Mouse (Mus musculus): ENCODE results near the gene Fbxl19. TPM values are rescaled to one million over a fixed set of nuclear protein-coding genes. Genes with fewer than 3 reads are reported as not detected.

Gene Fbxl19
- total RNA-seq, 2 experiments from 2014 or later: 63.4 to 66.7 TPM

GRCm38 (mm10) chr7:127798591-127798990, 54.2 kb downstream of the Fbxl19 start:
- DNase-seq (ENCODE audit: extremely low spot score in 1 of 2, low spot score in 1 of 2): no peak

DNA sequence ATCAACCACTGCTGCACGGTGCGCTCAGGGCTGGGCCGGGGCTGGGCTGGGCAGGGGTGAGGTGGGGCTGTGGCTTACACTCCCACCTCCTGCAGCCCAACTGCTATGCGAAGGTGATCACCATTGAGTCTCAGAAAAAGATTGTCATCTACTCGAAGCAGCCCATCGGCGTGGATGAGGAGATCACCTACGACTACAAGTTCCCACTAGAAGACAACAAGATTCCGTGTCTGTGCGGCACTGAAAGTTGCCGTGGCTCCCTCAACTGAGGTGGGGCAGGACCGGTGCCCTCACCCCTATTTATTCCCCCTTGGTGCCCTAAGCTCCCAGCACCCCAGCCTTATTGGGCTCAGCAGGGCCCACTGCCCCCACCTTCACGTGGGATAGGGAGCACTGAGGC, 54.9 kb downstream of the Fbxl19 start:
- DNase-seq (ENCODE audit: extremely low spot score in 1 of 2, low spot score in 1 of 2): no peak

- DNase-seq (ENCODE audit: extremely low spot score in 1 of 2, low spot score in 1 of 2): no peak
These were observed 55.4 kb downstream of the Fbxl19 start for GRCm38 (mm10) chr7:127799738-127800137.

DNA sequence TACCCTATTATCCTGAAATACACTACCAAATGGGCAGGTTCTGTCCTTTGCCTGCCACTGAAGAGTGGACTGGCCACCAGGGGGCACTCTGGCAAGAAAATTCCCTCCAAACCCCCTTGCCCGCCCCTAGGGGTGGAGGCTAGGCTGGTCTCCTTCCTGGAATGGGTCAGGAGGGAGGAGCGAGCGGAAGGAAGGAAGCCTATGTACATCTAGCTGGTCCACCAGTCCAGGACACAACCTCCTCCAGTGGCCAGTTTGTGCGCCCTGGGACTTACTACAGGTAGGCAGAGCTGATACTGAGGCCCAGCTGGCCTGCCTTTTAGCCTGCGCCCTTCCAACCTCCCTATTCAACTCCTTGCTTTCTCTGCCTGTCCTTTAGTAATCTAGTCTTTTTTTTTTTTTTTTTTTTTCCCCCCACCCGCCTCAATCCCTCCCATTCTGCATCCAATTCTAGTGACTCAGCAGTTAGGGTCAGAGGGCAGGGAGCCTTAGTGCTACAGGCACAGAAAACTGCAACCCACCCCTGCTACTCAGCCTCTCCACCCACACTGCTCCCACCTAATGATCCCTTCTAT, 56.2 kb downstream of the Fbxl19 start, which contains the start of gene Hsd3b7:
TSS of gene Hsd3b7 (plus strand) at position 170 of the 575 bp plus-strand sequence.
- peak; percentile 90 to 93 for DNase-seq (ENCODE audit: extremely low spot score in 1 of 2, low spot score in 1 of 2)

DNA sequence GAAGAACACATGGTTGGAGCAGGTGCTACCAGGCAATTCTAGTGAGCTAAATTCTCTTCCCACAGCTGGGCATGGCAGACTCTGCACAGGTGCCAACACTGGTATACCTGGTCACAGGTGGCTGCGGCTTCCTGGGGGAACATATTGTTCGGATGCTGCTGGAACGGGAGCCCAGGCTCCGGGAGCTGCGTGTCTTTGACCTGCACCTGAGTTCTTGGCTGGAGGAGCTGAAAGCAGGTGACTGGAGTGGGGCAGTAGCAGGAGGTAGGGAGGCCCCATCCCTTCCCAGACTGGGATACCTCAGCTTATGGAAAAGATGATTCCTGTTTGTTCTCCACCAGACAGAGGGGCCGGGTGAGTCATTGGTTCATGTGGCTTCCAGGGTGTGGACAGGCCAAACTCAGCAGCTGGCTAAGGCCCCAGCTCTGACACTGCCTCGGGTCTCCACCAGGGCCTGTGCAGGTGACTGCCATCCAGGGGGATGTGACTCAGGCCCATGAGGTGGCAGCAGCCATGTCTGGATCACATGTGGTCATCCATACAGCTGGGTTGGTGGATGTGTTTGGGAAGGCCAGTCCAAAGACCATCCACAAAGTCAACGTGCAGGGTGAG, 56.8 kb downstream of the Fbxl19 start:
- no peak for DNase-seq (ENCODE audit: extremely low spot score in 1 of 2, low spot score in 1 of 2)

GRCm38 (mm10) chr7:127802313-127802712, 58.0 kb downstream of the Fbxl19 start:
- DNase-seq (ENCODE audit: extremely low spot score in 1 of 2, low spot score in 1 of 2): no peak

GRCm38 (mm10) chr7:127808821-127809220, 64.5 kb downstream of the Fbxl19 start:
- DNase-seq (ENCODE audit: extremely low spot score in 1 of 2, low spot score in 1 of 2): no peak

DNA sequence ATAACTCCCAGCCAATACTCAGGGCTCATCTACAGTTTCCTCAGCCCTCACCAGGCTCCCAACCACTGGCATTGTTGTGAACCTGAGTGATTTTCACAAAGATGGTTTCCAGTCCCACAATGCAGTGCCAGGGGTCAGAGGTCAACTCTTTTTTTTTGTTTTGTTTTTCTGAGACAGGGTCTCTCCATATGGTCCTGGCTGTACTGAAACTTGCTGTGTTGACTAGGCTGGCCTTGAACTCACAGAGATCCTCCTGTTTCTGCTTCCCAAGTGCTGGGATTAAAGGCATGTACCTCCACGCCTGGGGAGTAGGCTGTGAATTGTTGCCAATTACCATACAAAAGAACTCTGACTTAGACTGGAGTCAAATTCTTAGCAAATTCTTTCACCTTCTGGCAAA, 65.5 kb downstream of the Fbxl19 start:
- DNase-seq (ENCODE audit: extremely low spot score in 1 of 2, low spot score in 1 of 2): no peak

DNA sequence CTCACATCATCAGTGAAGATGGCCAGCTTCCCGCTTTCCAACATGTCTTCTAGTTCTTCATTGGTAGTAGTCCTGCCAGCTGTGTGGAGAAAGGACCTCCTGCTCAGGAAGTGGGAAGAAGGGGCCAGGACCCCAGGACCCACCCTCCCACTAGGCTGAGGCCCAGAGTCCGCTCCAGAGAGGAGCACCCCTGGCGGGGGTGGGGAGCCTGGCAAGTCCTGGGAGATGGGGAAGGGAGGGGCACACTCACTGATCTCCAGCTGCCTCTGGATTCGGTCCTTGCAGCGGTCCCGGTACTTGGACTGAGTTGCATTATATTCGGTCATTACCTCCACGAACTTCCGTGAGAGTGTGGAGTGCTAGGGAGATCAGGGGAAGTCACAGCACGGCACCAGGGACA, 66.3 kb downstream of the Fbxl19 start:
- DNase-seq (ENCODE audit: extremely low spot score in 1 of 2, low spot score in 1 of 2): no peak

DNA sequence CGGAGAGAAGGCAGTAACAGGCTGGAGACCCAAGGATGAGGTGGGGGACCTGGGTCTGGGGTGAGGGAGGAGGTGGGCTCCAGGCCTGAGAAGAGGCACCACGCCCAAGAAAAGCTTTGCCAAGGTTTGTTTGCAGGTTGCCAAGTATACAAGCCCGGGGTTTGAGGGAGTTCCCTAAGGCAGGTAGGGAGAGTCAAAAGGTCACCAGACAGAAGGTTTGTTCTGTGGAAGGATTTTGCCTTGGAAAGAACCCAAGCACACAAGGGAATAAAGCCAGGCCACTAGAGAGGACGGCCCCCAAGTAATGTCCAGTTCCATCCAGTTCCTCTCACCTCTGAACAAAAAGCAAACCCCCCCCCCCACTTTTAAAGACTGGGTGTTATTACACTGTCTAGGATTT, 66.9 kb downstream of the Fbxl19 start:
- DNase-seq (ENCODE audit: extremely low spot score in 1 of 2, low spot score in 1 of 2): no peak

DNA sequence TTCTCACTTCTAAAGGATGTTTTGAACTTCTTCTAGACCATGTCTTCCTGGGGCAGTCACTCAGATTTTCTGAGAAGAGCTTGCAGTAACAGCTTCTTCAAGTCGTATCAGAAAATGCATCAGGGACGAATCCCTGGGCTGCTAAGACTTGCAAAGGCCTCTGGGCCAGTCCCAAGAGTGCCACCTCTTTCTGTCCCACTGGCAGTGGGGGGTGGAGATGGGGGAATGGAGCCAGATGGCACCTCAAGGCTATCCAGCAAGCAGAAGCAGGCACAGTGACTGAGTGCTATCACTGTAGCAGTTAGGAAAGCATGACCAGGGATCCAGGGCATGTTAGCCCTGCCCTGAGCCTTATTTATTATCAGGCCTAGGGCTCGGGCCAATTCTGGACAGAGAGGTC, 67.9 kb downstream of the Fbxl19 start:
- no peak for DNase-seq (ENCODE audit: extremely low spot score in 1 of 2, low spot score in 1 of 2)

- DNase-seq (ENCODE audit: extremely low spot score in 1 of 2, low spot score in 1 of 2): no peak
These were observed 69.5 kb downstream of the Fbxl19 start for GRCm38 (mm10) chr7:127813821-127814220.

DNA sequence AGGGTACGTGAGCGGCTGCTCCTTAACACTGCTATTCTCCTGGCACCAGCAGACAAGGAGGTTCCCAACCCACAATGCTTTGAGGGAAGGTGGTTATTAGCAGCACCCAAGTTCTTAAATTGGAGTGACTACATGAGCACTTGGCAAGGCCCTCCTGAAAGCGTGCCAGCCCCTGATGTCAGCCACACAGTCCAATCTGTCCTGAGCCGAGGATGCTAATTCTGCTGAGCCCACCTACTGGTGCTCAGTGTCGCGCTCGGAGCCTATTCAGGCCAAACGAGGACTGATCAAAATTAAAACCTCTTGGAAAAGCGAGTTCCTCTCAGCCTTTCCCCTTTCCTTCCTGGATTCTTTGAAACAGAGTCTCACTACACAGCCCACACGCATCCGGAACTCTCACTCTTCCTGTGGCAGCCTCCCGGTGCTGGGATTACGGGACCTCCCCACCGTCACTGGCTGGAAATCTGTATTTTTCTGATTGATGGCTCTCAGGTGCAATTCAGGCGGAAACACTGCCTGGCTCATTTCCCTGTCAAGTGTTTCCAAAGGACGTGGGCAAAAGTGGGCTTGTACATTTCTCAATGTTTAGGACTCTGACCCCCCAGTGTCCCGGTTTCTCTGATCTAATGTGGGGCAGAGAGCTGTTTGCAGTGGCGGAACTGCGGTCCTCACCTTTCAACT, 70.0 kb downstream of the Fbxl19 start:
- DNase-seq (ENCODE audit: extremely low spot score in 1 of 2, low spot score in 1 of 2): peak in 1 of 2 experiments; percentile 72

GRCm38 (mm10) chr7:127815116-127815665, 70.8 kb downstream of the Fbxl19 start:
- no peak for DNase-seq (ENCODE audit: extremely low spot score in 1 of 2, low spot score in 1 of 2)

- DNase-seq (ENCODE audit: extremely low spot score in 1 of 2, low spot score in 1 of 2): no peak
These were observed 71.8 kb downstream of the Fbxl19 start for GRCm38 (mm10) chr7:127815954-127816821.

DNA sequence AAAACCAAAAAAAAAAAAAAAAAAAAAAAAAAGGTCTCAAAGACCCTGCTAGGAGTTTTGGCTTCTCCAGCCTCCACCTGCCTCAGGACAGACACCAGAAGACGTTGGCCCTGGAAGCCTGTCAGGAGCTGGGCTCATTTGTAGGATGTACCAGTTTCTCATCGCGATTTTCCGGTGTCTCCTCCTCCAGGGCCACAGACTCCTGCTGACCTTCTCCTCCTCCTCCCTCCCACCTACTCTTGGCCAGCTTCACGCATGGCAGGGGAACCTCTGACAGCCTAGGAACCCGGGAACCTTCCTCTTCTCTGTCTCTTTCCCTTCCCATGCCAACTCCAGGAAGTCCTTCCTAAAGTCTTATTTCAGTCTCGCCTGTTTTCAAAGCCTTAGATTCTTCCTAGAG, 72.7 kb downstream of the Fbxl19 start:
- DNase-seq (ENCODE audit: extremely low spot score in 1 of 2, low spot score in 1 of 2): no peak

DNA sequence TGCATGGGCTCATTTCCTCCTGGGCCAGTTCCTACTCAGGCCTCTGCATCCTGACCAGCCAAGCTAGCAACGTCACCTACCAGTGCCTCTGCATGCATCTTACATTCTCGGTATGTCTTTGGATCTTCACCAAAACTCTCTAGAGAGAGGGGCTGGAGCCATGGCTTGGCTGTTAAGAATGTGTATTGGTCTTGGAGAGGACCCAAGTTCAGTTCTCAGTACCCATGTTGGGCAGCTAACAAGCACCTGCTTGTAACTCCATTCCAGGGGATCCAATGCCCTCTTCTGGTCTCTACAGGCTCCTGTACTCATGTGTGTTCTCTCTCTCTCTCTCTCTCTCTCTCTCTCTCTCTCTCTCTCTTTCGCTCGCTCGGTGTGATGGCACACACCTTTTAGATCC, 73.4 kb downstream of the Fbxl19 start:
- DNase-seq (ENCODE audit: extremely low spot score in 1 of 2, low spot score in 1 of 2): no peak
